Mouse (Mus musculus): ENCODE measurements around the gene Gm10142.
"Not testable (repeated sequence)": the region's sequence is repeated elsewhere in the genome, so short reads cannot be mapped to it uniquely, and the experiment has no call there.

Gene Gm10142

GRCm38 (mm10) chr10:77741924-77742688 is 26.5 kb downstream of the Gm10142 start, which contains the start of gene Gm18596:
Gene Gm18596 (minus strand): TSS chr10:77742638.
- DNase-seq: not testable (repeated sequence)

GRCm38 (mm10) chr10:77750686-77751085 is 35.1 kb downstream of the Gm10142 start:
- DNase-seq: not testable (repeated sequence)

- not testable (repeated sequence) for DNase-seq
These were observed 35.6 kb downstream of the Gm10142 start, which contains the start of gene Gm9736 for GRCm38 (mm10) chr10:77751254-77751653. Gene Gm9736 (minus strand): TSS chr10:77751354.

GRCm38 (mm10) chr10:77752312-77752711 is 36.7 kb downstream of the Gm10142 start:
- DNase-seq: not testable (repeated sequence)

GRCm38 (mm10) chr10:77753448-77753847 is 37.8 kb downstream of the Gm10142 start:
- no peak for DNase-seq

- DNase-seq: not testable (repeated sequence)
These were observed 44.0 kb downstream of the Gm10142 start, which contains the start of gene Gm3233 for GRCm38 (mm10) chr10:77759582-77759981. Gene Gm3233 (minus strand): TSS chr10:77759682.
